Mouse (Mus musculus): ENCODE results near the gene Ankrd60. TPM values are rescaled to one million over a fixed set of nuclear protein-coding genes. Genes with fewer than 3 reads are reported as not detected.

The Ankrd60 gene
- polyA plus RNA-seq (2014; fragmentation: Illumina TruSeq; extraction: RNeasy Lipid Tissue Mini Kit (QIAGEN cat#74804); ENCODE audit: low read depth, low replicate concordance): 6.3 TPM

DNA sequence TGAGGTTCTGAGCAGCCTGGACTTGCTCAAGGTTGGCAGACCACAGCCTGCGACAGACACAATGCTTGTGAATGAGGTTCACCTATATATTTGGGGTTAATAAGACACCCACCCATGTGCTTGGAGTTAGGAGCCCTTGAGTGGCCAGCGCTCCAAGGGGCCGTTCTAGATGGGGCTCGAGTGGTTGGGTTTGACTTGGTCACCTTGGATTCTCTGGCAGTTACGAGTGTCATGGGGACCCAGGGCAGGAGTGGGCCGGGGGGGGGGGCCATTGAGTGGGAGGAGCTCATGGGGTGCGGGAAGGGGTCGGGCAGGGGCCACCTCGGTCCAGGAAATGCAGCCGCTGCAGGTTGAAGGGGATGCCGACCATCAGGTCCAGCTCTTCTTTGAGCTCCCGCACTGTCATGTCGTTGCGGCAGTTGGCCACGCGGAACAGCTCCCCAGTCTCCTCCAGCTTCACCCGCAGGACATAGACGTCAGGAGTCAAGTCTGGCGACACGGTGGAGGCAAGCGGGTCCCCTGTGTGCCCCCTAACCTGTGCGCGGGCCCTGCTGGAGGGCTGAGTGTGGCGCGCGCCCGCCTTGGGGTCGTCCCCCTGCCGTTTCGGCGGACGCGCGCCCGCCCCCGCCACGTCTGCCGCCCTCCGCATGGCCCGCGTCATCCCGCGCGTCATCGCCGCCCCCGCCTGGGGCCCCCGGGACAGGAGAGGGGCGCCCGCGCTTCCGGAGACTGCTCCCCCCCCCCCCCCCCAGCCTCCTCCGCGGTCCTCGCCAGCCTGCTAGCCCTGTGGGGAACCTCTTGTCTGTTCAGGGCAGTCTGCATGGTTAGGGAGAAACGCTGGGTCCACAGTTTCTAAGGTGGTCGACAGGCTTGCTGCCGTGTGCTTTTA is at the start of gene Ankrd60:
Ankrd60 (minus strand) TSS at position 697 of the 889 bp plus-strand sequence.

GRCm38 (mm10) chr2:173522376-173522775 is 55.8 kb downstream of the Ankrd60 start, which contains the start of gene 1700021F07Rik:
Gene 1700021F07Rik, plus strand, starts transcription at chr2:173522586.

Other genes with a start within 250 kb of the Ankrd60 start
- 4.2 TPM for gene 1700021F07Rik, start 55.8 kb downstream of the Ankrd60 start, polyA plus RNA-seq (2014; fragmentation: Illumina TruSeq; extraction: RNeasy Lipid Tissue Mini Kit (QIAGEN cat#74804); ENCODE audit: low read depth, low replicate concordance)
- gene Rab22a, start 81.4 kb upstream of the Ankrd60 start, polyA plus RNA-seq (2014; fragmentation: Illumina TruSeq; extraction: RNeasy Lipid Tissue Mini Kit (QIAGEN cat#74804); ENCODE audit: low read depth, low replicate concordance): 20.0 TPM
- 5.2 TPM for gene 1700010B08Rik, start 141.1 kb upstream of the Ankrd60 start, polyA plus RNA-seq (2014; fragmentation: Illumina TruSeq; extraction: RNeasy Lipid Tissue Mini Kit (QIAGEN cat#74804); ENCODE audit: low read depth, low replicate concordance)
- gene Vapb, start 159.1 kb upstream of the Ankrd60 start, polyA plus RNA-seq (2014; fragmentation: Illumina TruSeq; extraction: RNeasy Lipid Tissue Mini Kit (QIAGEN cat#74804); ENCODE audit: low read depth, low replicate concordance): 63.9 TPM

Data from adipose tissue, adult 10 weeks (tissue).